Mouse (Mus musculus): ENCODE measurements around the gene Zfhx3.
"Not testable (repeated sequence)": the region's sequence is repeated elsewhere in the genome, so short reads cannot be mapped to it uniquely, and the experiment has no call there.

Gene Zfhx3

DNA sequence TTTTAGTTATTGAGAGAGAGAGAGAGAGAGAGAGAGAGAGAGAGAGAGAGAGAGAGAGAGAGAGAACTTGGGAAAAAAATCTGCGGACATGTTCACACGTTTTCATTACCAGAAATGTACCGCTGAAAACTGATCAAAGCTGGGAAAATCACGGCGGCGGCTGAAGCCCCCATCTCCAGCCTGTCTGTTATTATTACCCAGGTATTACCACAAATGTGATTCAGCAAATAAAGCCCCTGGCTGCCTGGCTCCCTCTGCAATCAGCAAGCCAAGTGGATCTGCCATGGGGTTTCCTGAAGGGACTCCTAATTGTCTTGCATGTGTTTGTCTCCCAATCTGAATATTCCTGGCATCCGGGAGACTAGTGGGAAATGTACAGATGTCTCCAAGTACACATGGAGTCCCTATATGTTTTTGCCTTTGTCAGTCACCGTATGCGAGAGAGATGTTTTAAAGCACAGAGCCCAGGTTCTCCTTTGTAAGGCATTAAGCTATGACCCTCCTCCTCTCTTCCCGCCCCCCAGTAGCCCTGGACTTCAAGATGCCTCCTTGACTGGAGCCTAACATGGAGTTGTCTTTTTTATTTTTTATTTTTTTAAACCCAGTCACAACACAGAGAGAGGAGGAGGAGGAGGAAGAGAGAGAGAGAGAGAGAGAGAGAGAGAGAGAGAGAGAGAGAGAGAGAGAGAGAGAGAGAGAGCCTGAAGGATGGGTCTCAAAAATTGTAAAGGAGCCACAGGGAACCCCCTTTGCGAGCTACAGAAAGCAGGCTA lies at the start of gene Zfhx3:
Zfhx3 (plus strand) TSS at position 723 of the 773 bp plus-strand sequence.
- DNase-seq (ENCODE audit: inconsistent ontology term) = no peak

DNA sequence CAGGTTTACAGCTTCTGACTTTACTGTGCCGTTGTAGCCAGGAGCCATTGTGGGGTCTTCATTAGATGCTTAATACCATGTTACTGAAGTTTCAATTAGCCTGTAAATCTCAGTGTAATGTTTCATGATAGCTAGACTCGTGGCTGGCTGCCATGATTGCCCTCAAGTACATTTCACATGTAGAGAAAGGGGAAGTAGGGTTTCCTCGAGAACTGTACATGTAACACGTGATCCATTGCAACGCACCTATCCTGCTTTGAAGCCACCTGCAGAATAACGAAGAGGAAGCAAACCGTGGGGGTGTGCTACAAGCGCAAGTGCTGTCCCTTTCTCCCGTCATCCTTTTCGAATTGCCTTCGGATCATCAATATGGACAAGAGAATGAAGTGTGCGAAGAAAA lies 23.5 kb upstream of the Zfhx3 start:
- DNase-seq (ENCODE audit: inconsistent ontology term) = no peak

DNA sequence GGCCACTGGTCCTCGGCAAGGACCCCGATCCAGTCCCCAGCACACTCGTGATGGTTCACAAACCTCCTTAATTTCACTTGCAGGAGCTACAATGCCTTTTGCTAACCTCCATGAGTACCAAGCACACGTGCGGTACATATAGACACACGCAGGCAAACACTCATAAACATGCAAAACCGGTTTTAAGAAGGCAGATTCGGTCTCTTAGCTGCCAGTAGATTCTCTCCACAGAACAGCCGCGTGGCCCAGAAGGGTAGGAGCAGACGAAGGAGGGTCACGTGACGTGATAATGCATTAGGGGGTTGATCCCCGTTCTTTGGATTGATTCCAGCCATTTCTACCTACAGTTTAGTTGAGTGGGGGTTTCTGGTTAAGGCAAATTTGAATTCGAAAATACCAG lies 16.3 kb upstream of the Zfhx3 start:
- DNase-seq (ENCODE audit: inconsistent ontology term) = no peak

DNA sequence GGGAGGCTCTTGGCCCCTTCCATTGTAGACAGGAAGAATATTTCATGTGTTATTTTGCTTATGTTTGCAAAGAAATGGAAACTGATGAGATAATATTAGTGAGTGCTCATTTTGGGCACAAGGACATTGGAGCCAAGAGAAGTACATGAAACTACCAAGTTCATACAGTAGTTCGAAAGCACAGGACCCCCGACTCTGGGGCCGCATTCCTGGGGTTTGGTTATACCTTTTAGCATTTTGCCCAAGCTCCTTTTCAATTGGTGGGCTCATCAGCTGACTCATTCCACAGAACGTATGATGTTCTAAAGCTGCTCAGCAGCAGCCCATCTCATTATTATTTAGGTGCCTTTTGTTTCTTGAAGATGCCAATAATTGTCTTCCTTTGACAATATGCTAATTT lies 5.7 kb upstream of the Zfhx3 start:
- no peak for DNase-seq (ENCODE audit: inconsistent ontology term)

DNA sequence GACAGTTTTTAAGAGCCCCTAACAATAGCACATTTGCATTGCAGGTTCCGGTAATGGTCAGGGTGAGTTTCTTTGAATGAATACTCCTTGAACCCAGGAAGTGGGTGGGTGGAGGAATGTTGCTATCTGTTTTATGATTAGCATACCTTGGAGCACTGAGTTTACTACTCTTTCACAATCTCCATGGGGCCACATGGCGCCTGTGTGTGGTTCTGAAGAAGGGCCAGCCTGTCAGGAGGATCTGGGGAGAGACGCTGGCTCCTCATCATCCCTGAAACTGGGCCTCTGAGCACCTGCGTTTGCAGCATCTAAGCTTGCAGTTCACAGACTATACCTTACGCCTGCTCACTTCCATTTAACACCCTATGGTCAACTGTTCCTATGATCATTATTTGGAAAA lies 4.2 kb upstream of the Zfhx3 start:
- not testable (repeated sequence) for DNase-seq (ENCODE audit: inconsistent ontology term)

DNA sequence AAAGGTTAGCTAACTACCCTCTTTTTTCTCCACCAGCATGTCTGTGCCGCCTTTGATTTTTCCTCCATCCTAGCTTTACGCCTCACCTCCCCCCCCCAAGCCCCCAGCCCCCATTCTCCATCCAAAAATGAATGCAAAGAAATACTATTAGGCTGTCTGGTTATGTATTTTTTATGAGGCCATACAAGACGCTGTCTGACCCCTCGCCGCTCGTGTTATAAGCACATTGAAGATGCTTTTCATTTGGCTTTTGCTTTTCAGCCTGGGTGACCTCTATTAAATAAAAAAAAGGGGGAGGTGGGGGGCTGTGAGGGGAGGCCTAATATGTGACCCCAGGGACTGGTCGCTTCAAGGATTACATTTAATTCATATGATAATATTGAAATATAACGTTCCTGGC lies 2.3 kb upstream of the Zfhx3 start:
- no peak for DNase-seq (ENCODE audit: inconsistent ontology term)

DNA sequence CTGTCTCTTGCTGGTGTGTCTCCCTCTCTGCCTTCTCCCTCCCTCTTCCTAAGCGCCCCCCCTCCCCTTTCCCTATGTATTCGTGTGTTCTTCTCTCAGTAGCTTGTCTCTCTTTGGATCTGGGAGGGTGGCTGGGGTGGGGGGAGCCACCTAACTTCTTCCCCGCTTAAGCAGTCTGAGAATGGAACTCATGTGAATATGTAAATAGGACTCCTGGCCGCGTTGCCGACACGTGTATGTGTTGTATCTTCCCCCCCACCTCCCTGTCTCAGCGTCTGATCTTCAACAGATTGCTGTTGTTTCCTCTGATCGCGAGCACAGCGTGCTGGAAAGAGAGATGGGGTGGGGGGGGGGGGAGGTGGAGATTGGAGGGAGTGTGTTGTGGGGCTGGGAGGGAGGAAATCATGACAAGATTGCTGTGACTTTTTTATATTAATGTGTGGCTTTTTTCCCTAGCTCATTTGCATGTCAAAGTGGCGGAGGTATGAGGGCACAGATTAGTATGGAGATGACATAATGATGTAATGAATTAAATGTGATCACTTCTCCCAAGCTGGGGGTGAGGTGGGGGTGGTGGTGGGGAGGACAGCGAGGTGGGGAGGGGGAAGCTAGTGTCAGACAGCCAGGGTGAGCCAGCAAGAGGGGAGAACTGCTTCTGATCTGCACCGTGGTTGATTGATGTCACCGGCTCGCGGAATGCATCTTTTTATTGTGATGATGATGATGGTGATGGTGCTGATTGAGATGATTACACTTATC lies 487 bp downstream of the Zfhx3 start:
- DNase-seq (ENCODE audit: inconsistent ontology term) = peak; percentile 19

DNA sequence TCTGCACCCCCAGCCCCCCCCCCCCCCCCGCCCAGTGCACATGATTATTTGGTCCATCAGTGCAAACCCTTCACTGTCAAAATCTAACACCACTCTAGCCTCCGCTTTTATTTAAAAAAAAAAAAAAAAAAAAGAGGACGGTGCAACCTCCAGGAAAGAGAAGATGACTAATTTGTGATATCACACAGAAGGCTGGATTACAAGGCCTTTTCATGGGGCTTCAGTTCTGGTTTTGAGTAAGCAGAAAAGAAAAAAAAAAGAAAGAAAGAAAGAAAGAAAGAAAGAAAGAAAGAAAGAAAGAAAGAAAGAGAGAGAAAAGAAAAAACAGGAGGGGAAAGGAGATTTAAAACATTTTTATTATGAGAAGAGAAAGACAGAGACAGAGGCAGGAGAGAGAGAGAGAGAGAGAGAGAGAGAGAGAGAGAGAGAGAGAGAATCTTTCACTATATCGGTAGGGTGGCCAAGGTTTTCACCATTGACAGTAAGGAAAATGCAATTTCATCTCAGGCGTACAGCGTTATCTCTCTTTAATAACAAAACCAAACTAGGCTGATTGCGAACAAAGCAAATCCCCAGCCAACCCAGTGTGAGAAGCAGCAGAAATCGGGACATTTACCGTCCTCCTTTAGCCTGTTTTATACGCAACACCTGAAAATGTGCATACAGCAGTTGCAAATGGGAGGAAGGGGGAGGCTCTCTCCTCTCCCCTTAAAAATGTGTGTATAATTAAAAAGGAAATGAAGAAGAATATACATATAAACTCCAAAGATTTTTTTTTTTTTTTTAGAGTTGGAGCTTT lies 1.3 kb downstream of the Zfhx3 start:
- DNase-seq (ENCODE audit: inconsistent ontology term) = peak; percentile 20

DNA sequence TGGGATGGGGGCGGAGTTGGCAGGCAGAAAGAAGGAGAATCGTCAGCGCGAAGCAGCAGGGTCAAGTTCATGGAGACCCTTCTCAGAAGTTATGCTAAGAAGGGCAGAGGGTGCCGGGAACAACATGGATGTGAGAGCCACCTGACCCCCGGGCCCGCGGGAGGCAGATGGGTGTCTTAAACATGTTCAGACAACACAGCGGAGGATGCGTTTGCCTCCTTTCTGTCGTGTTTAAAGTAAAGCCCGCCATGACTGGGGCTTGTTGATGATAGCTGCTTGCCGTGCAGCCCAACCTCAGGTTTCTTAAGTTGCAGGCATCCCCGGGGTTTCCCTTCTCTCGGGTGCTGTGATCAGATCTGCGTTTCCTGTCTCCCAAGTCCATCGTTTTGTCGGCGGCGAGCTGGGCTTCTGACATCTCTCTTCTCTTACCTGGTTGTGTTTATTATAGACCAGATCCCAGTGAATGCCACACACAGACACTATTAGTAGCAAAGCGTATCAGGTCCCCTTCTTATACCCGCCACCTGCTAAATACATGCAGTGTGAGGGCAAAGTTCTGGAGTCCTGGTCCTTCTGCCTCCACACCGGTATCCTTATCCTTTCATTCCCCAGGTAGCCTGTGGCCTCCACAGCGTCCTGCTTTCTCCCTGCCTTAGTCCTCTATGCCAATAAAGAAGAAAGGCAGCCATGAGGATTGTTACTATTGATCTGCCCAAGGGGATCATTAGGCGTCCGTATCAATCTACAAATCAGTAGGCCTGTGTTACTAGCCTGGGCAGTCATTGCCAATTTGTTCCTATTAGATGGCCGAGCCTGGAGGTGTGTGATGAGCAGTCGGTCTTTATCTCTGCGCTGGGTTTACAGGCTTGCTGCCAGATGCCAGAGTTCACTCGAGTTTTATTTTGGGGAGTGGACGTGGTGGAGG lies 2.5 kb downstream of the Zfhx3 start:
- DNase-seq (ENCODE audit: inconsistent ontology term) = no peak

DNA sequence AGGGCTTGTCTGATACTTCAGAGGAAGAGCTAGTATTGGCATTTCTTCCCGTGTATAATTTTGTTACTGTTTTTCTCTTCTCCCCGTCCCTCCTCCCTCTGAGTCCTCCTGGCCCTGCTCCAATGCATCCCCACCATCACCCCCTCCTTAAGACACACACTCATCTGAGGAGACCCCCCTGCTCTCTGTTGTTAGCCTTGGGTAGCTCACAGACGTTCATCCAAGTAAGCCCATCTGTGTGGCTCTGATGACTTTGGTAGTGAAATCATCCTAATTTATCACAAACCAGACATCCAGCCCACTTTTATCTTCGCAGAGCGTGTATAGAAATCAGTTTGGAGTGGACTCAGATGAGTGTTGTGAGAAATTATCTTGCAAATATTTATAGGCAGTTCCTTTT lies 4.4 kb downstream of the Zfhx3 start:
- no peak for DNase-seq (ENCODE audit: inconsistent ontology term)

DNA sequence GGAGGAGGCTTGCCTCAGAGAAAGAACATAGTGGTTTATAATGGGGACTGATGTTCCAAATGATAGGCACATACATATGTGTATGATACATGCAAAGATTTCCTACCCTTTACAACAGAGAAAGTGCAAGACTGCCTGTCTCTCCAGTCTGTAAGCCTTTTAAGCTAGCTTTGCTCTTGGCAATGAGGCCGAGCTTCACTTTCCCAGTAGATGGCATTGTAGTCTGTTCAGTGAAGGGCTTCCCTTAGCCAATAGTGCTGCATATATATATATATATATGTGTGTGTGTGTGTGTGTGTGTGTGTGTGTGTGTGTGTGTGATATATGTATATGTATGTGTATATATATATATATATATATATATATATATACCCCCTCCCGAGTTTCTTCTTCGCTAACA lies 13.4 kb downstream of the Zfhx3 start:
- no peak for DNase-seq (ENCODE audit: inconsistent ontology term)

DNA sequence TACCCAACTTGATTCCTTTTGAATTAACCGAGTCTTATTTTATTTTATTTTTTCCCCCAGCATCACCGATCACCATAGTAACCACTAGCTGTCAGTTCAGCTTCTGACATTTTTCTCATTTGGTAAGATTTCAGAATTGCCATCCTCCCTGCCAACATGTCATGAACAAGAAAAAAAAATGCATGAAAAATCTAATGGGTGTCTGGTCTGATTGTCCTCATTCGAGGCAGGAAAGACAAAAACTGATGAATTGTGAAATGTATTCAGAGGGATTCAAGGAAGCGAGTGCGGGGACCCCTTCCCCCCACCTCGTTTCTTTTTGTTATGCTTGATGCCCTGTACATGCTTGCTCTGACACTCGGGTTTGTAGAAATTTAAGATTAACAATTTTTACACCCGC lies 15.1 kb downstream of the Zfhx3 start:
- DNase-seq (ENCODE audit: inconsistent ontology term) = no peak

DNA sequence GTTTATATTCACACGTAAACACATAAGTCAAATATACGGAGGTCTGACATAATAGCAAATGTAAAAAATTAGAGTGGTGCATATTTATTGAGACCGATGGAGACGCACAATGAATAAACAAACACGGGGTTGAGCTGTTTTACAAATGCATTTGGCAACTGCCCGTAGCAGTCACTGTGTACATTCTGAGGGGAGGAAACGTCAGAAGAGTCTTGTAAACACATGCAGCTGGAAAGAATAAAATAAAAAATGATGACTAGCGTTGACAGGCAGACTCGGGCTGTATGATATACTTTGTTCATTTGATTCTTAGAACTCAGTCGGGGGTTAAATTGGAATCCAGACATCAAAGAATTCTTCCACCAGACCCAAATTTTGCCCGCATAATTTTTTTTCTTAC lies 18.0 kb downstream of the Zfhx3 start:
- DNase-seq (ENCODE audit: inconsistent ontology term) = no peak

DNA sequence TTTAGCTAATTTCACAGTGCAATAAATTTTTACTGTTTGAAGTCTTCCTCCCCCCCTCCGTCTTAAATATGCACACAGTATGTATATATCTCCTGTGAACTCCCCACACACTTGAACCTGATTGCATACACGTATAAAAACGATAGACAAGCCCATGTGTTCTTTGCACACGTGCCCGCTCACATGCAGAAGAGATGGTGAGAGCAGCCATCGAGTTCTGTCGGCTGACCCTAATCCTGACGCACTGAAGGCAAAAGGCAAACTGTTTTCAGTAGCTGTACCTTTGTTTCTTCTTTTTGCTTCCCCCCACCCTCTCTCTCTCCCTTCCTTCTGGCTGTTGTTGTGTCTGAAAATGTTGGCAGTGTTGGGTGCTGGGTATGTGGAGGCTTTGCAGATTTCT lies 18.4 kb downstream of the Zfhx3 start:
- no peak for DNase-seq (ENCODE audit: inconsistent ontology term)

DNA sequence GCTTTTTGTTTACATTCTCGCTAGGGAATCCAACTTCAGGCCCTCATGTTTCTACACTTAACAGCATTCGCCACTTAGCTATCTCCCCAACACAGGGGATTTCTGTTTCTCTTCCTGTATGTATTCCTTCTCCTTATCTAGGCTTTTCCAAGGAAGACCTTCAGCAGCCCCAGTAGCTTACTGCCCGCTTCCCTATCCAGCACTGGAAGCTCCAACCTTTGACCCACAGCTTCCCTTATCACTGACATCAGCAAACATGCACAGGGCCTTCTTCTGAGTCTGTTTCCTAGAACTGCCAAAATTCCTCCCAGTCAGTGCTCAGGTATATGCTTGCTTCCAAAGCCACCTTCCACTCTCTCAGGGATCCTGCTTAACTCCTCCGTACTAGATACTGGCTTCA lies 29.8 kb downstream of the Zfhx3 start:
- DNase-seq (ENCODE audit: inconsistent ontology term) = no peak

DNA sequence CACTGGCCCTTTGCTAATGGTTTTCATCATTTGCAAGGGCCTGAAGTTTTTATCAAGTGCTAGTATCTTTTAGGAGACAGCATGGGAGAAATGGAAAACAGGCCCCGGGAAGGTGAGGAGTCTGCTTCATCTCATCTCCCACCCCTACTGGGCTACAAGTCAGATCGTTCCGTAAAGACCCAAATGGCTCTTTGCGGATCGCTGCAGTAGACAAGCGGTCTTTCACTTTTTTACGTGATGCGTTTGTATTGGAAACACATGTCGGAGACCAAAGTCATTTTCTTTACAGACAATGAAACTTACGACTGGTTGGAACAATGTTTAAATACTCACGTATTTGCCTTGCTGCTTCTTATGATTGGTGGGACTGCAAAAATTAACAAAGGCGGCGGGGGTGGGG lies 32.0 kb downstream of the Zfhx3 start:
- no peak for DNase-seq (ENCODE audit: inconsistent ontology term)

DNA sequence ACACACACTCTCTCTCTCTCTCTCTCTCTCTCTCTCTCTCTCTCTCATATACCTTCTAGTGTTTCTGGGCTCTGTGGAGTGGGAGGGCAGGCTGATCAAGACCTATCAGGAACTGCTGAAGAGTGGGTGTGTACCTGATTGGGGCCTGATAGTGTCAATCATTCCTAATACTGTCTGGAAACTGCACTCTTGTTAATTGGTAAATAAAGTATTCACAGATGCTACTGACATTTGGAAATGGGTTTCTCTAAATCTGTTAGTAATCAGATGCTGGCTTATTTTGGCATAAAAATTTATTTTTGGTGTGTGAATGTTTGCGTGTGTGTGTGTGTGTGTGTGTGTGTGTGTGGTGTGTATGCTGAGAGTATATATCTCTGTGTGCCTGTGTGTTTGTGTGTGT lies 35.8 kb downstream of the Zfhx3 start:
- no peak for DNase-seq (ENCODE audit: inconsistent ontology term)

DNA sequence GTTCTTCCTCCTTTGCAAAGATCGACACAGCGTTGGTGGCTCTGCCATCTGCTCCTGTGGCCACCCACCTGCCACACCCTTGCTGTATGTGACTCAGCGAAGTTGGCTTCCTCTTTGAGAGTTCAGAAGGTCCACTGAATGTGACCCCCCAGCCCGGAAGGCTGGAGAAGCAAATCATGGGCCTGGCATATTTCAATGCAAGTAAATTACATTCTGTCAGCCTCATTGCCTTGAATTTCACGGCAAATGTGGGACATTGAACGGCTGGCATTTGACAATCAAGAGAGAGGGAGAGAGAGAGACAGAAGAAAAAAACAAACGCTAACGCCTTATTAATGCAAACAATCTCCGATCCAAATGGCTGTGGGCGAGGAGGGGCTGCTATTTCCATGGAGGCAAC lies 38.2 kb downstream of the Zfhx3 start:
- no peak for DNase-seq (ENCODE audit: inconsistent ontology term)

DNA sequence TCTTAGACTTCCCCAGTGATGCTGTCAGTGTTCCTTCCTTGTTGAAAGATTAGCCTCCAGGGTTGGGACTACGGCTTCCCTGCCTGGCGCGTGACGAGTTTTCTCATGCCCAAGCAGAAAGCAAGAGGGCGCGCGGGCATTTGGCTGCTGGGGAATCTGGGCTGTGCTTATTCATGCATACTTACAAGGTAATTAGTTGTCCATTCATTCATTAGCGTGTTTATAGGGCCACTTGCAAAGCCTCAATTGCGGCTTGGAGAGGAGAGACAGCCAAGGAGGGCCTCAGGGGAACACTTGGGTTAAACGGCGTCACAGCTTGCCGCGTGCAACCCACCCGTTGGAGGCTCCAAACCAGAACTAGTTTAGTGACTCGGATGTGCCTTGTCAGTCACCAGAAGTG lies 44.2 kb downstream of the Zfhx3 start:
- DNase-seq (ENCODE audit: inconsistent ontology term) = peak; percentile 89

DNA sequence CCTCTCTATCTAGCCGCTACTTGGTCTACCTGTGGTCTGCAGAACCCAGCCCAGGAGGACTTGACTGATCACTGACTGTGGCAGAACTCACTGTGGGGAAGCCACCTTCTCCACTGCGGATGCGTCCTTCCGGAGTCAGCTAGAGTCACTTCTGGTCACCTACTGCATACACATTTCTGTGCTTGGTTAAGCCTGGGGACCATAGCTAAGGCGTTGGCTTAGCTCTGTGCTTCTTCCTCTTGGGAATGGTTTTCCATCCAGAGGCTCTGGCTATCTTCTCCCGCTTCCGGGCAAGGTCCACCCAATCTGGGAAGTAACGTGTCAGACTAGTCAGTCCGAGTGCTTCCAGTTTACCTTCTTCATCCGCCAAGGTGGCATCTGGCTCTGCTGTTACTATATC lies 56.4 kb downstream of the Zfhx3 start:
- DNase-seq (ENCODE audit: inconsistent ontology term) = no peak

DNA sequence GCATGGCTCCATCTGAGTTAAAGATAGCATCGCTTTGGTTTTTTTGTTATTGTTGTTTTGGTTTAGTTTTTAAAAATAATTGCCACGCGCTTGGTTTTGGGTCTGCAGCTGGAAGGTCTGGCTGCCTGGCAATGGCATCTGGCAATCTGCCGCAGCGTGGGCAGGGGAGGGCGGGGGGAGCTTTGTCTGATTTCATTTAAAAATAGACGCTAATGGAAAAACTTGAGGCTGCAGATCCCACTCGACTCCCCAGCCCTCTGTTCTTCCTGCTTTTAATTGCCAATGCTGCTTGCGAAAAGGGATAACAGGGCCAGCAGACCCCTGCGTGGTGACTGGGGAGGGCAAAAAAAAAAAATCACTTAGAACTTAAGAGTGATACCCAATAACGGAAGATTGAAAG lies 69.1 kb downstream of the Zfhx3 start:
- DNase-seq (ENCODE audit: inconsistent ontology term) = peak; percentile 1

DNA sequence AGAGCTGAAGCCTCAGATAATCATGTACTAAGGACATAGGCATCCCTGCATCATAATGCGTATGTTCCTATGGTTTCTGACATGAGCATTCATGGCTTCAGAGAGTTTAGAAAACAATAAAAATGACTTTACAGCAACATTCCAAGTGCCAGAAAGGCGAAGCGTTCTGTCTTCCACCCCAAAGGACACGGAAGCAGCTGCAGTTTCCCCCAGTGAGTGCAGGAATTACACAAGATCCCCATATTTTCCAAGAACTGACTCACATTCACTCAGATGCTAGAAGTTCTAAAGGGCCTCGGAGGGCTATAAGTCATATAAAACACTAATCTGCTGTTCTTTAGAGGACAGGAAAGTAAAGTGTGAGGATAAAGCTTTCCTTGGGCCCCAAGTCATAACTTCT lies 75.3 kb downstream of the Zfhx3 start:
- DNase-seq (ENCODE audit: inconsistent ontology term) = no peak
